Mouse (Mus musculus) megakaryocyte, embryonic 14.5 days (primary cell): ENCODE data around the gene Shcbp1l.

ENCODE experiments used
- FLI1 ChIP-seq: IDR thresholded peaks from 2 replicates; pipeline ENCODE4 v1.6.1; 2012; ENCODE audit warnings: low read length, inconsistent platforms, mixed read lengths
- GATA1 ChIP-seq: IDR thresholded peaks from 3 replicates; pipeline ENCODE4 v1.6.1; 2012; ENCODE audit warnings: mixed read lengths, low read length, inconsistent platforms, borderline replicate concordance

DNA sequence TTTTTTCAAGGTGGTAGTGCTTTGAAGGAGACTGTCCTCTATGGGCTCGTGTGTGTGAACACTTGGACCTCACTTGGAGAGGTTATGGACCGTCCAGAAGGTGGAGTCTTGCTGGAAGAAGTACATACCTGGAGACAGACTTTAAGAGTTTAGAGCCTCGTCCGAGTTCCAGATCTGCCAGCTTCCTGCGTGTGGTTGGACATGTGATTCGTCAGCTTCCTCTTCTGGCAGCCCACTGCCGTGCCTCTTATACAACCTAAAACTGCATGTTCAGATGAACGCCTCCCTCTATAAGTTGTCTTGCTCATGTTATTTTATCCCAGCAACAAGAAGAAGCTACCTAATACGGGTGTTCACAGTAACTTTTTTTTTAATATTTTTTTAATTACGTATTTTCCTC is 6.7 kb downstream of the Shcbp1l start:
- no peak for TF ChIP-seq FLI1
- TF ChIP-seq GATA1 = no peak
